Mouse (Mus musculus): ENCODE measurements at regions not wholly inside any gene's neighbourhood (a gene's known extent, or its start where the extent isn't known, plus 50 kb on each side); places are given as distances from the start of the nearest gene placed in this dataset.

- H3K9me3 ChIP-seq (replicated peaks): no peaks in the 10 kb centered on the region
- no peak overlapping the region for H3K27ac ChIP-seq (replicated peaks)
- no peak for ATAC-seq (ENCODE audit: low FRiP score)
- H3K9ac ChIP-seq (replicated peaks): no peak overlapping the region
- H3K4me2 ChIP-seq: no peak overlapping the region
- WGBS: 26% methylated on average over 2 of the region's 2 CpGs
- no peaks in the 10 kb centered on the region for H3K4me1 ChIP-seq
- H3K27me3 ChIP-seq (replicated peaks): no peaks in the 10 kb centered on the region
- no peak overlapping the region for H3K4me3 ChIP-seq (replicated peaks)
- H3K36me3 ChIP-seq: no peaks in the 10 kb centered on the region
Measured at GRCm38 (mm10) chr12:12756301-12756948, 185.3 kb downstream of the Mycn start.

GRCm38 (mm10) chr12:12753849-12754248, 187.9 kb downstream of the Mycn start:
- Histone ChIP-seq H3K4me1 (no peaks in the 10 kb centered on the region), H3K9me3 (replicated peaks) (no peaks in the 10 kb centered on the region), H3K27ac (replicated peaks) (no peak overlapping the region), H3K27me3 (replicated peaks) (no peaks in the 10 kb centered on the region), H3K9ac (replicated peaks) (no peak overlapping the region), H3K4me3 (replicated peaks) (no peak overlapping the region), H3K4me2 (no peak overlapping the region), H3K36me3 (no peaks in the 10 kb centered on the region)
- no peak for ATAC-seq (ENCODE audit: low FRiP score)
- WGBS: 20% methylated on average over 9 of the region's 9 CpGs

GRCm38 (mm10) chr12:12751670-12752426, 189.9 kb downstream of the Mycn start:
- no peak overlapping the region for H3K27ac ChIP-seq (replicated peaks)
- no peak overlapping the region for H3K9ac ChIP-seq (replicated peaks)
- H3K4me2 ChIP-seq: no peak overlapping the region
- H3K4me1 ChIP-seq: no peaks in the 10 kb centered on the region
- H3K4me3 ChIP-seq (replicated peaks): no peak overlapping the region
- H3K9me3 ChIP-seq (replicated peaks): no peaks in the 10 kb centered on the region
- H3K36me3 ChIP-seq: no peaks in the 10 kb centered on the region
- no peaks in the 10 kb centered on the region for H3K27me3 ChIP-seq (replicated peaks)
- no peak for ATAC-seq (ENCODE audit: low FRiP score)
- 92% methylated on average over 10 of the region's 10 CpGs for WGBS

GRCm38 (mm10) chr12:12749690-12750089, 192.0 kb downstream of the Mycn start:
- WGBS: 73% methylated on average over 3 of the region's 3 CpGs
- ATAC-seq (ENCODE audit: low FRiP score): no peak

GRCm38 (mm10) chr12:12746852-12747454, 194.8 kb downstream of the Mycn start:
- Histone ChIP-seq H3K4me1 (no peaks in the 10 kb centered on the region), H3K27ac (replicated peaks) (no peak overlapping the region), H3K9me3 (replicated peaks) (no peaks in the 10 kb centered on the region), H3K9ac (replicated peaks) (no peak overlapping the region), H3K27me3 (replicated peaks) (no peaks in the 10 kb centered on the region), H3K36me3 (no peaks in the 10 kb centered on the region), H3K4me3 (replicated peaks) (no peak overlapping the region), H3K4me2 (no peak overlapping the region)
- ATAC-seq (ENCODE audit: low FRiP score): no peak
- WGBS: 32% methylated on average over 4 of the region's 4 CpGs

More at GRCm38 (mm10) chr12:12749690-12750089, 192.0 kb downstream of the Mycn start:
- no peak overlapping the region for H3K4me3 ChIP-seq (replicated peaks)
- H3K36me3 ChIP-seq: no peaks in the 10 kb centered on the region
- H3K4me1 ChIP-seq: no peaks in the 10 kb centered on the region
- H3K9ac ChIP-seq (replicated peaks): no peak overlapping the region
- H3K4me2 ChIP-seq: no peak overlapping the region
- H3K27me3 ChIP-seq (replicated peaks): no peaks in the 10 kb centered on the region
- H3K27ac ChIP-seq (replicated peaks): no peak overlapping the region
- no peaks in the 10 kb centered on the region for H3K9me3 ChIP-seq (replicated peaks)

GRCm38 (mm10) chr12:12744492-12744891, 197.2 kb downstream of the Mycn start:
- no peak overlapping the region for H3K4me2 ChIP-seq
- no peaks in the 10 kb centered on the region for H3K36me3 ChIP-seq
- ATAC-seq (ENCODE audit: low FRiP score): no peak
- no peak overlapping the region for H3K9ac ChIP-seq (replicated peaks)
- no peak overlapping the region for H3K27ac ChIP-seq (replicated peaks)
- H3K4me1 ChIP-seq: no peaks in the 10 kb centered on the region
- H3K27me3 ChIP-seq (replicated peaks): no peaks in the 10 kb centered on the region
- 67% methylated on average over 2 of the region's 2 CpGs for WGBS
- H3K9me3 ChIP-seq (replicated peaks): no peaks in the 10 kb centered on the region
- H3K4me3 ChIP-seq (replicated peaks): no peak overlapping the region

GRCm38 (mm10) chr12:12738631-12739331, 202.9 kb downstream of the Mycn start:
- 31% methylated on average over 12 of the region's 12 CpGs for WGBS
- Histone ChIP-seq H3K9me3 (replicated peaks) (no peaks in the 10 kb centered on the region), H3K27ac (replicated peaks) (no peak overlapping the region), H3K36me3 (no peaks in the 10 kb centered on the region), H3K4me3 (replicated peaks) (no peak overlapping the region), H3K9ac (replicated peaks) (no peak overlapping the region), H3K27me3 (replicated peaks) (no peaks in the 10 kb centered on the region), H3K4me1 (peaks cover 6% of the 10 kb centered on the region; the same call in 1 of the 2 replicates), H3K4me2 (no peak overlapping the region)
- no peak for ATAC-seq (ENCODE audit: low FRiP score)

- Histone ChIP-seq H3K36me3 (no peaks in the 10 kb centered on the region), H3K4me2 (peak overlapping the region; percentile 21; the same call in 1 of the 2 replicates), H3K4me1 (peaks cover 25% of the 10 kb centered on the region), H3K27ac (replicated peaks) (no peak overlapping the region), H3K9me3 (replicated peaks) (no peaks in the 10 kb centered on the region), H3K9ac (replicated peaks) (no peak overlapping the region), H3K27me3 (replicated peaks) (peaks cover 6% of the 10 kb centered on the region; the same call in 1 of the 2 replicates), H3K4me3 (replicated peaks) (no peak overlapping the region)
- ATAC-seq (ENCODE audit: low FRiP score): no peak
- WGBS: 9% methylated on average over 9 of the region's 9 CpGs
Measured at GRCm38 (mm10) chr12:12725797-12726196, 215.9 kb downstream of the Mycn start.

- Histone ChIP-seq H3K27me3 (replicated peaks) (peaks cover 6% of the 10 kb centered on the region; the same call in 1 of the 2 replicates), H3K4me1 (peaks cover 25% of the 10 kb centered on the region), H3K9me3 (replicated peaks) (no peaks in the 10 kb centered on the region), H3K36me3 (no peaks in the 10 kb centered on the region), H3K27ac (replicated peaks) (no peak overlapping the region), H3K4me2 (peak overlapping the region; percentile 21), H3K9ac (replicated peaks) (no peak overlapping the region), H3K4me3 (replicated peaks) (no peak overlapping the region)
- no peak for ATAC-seq (ENCODE audit: low FRiP score)
- WGBS: 10% methylated on average over 13 of the region's 13 CpGs
Measured at GRCm38 (mm10) chr12:12725075-12725474, 216.6 kb downstream of the Mycn start.

GRCm38 (mm10) chr12:12723724-12724487, 217.8 kb downstream of the Mycn start:
- Histone ChIP-seq H3K36me3 (no peaks in the 10 kb centered on the region), H3K27me3 (replicated peaks) (peaks cover 6% of the 10 kb centered on the region; the same call in 1 of the 2 replicates), H3K9ac (replicated peaks) (no peak overlapping the region), H3K4me1 (peaks cover 25% of the 10 kb centered on the region), H3K27ac (replicated peaks) (no peak overlapping the region), H3K9me3 (replicated peaks) (no peaks in the 10 kb centered on the region), H3K4me2 (peak overlapping the region; percentile 44), H3K4me3 (replicated peaks) (no peak overlapping the region)
- WGBS: 28% methylated on average over 12 of the region's 12 CpGs
- ATAC-seq (ENCODE audit: low FRiP score): peak; percentile 46; the same call in 1 of the 2 replicates
